Mouse (Mus musculus): Measurements from ENCODE around the gene Pcbp4. TPM values are rescaled to one million over a fixed set of nuclear protein-coding genes. Genes with fewer than 3 reads are reported as not detected.

Gene Pcbp4
- polyA plus RNA-seq, 1 experiment from 2014 or later, result 308 TPM

- Histone ChIP-seq H3K4me2 (replicated peaks) (no peak overlapping the region), H3K9me3 (replicated peaks) (no peaks in the 10 kb centered on the region), H3K27ac (no peak overlapping the region), H3K9ac (no peak overlapping the region), H3K27me3 (peaks cover 4% of the 10 kb centered on the region; the same call in 1 of the 2 replicates), H3K4me1 (peaks cover 28% of the 10 kb centered on the region), H3K4me3 (no peak overlapping the region), H3K36me3 (peaks cover 3% of the 10 kb centered on the region; the same call in 1 of the 2 replicates)
- ATAC-seq (ENCODE audit: low FRiP score), result no peak
- 74% methylated on average over 6 of the region's 6 CpGs for WGBS
Observed at GRCm38 (mm10) chr9:106469317-106469716, 16.2 kb downstream of the Pcbp4 start.

DNA sequence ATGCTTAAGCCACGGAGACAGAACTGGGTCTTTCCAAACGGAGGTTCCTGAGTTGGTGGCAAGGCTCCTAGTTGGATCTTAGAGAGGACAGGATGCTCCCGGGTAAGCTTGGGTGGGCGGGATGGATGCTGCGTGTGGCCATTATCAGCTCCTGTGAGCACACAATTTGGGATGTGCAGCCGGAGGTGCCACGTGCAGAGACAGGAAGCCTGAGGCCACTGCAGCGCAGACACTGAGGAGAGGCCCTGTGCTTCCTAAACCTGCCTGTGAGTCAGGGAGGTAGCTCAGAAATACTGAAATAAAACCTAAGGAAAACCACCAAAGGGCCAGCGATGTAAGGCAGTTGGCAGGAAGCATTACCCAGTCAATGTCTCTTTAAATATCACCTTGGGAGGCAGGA, 16.7 kb downstream of the Pcbp4 start:
- peaks cover 28% of the 10 kb centered on the region for H3K4me1 ChIP-seq
- ATAC-seq (ENCODE audit: low FRiP score), result no peak
- WGBS, result 67% methylated on average over 9 of the region's 9 CpGs

GRCm38 (mm10) chr9:106470991-106471750, 18.1 kb downstream of the Pcbp4 start:
- no peaks in the 10 kb centered on the region for H3K27me3 ChIP-seq
- H3K9ac ChIP-seq, result no peak overlapping the region
- H3K9me3 ChIP-seq (replicated peaks), result no peaks in the 10 kb centered on the region
- H3K27ac ChIP-seq, result no peak overlapping the region
- no peak overlapping the region for H3K4me3 ChIP-seq
- no peak for ATAC-seq (ENCODE audit: low FRiP score)
- H3K4me2 ChIP-seq (replicated peaks), result no peak overlapping the region
- 66% methylated on average over 14 of the region's 14 CpGs for WGBS
- no peaks in the 10 kb centered on the region for H3K36me3 ChIP-seq
- peaks cover 19% of the 10 kb centered on the region for H3K4me1 ChIP-seq

More for the DNA sequence above, 16.7 kb downstream of the Pcbp4 start:
- H3K27ac ChIP-seq, result no peak overlapping the region
- no peak overlapping the region for H3K4me2 ChIP-seq (replicated peaks)
- H3K9me3 ChIP-seq (replicated peaks), result no peaks in the 10 kb centered on the region
- no peak overlapping the region for H3K9ac ChIP-seq
- H3K36me3 ChIP-seq, result no peaks in the 10 kb centered on the region
- H3K27me3 ChIP-seq, result peaks cover 2% of the 10 kb centered on the region; the same call in 1 of the 2 replicates
- H3K4me3 ChIP-seq, result no peak overlapping the region

DNA sequence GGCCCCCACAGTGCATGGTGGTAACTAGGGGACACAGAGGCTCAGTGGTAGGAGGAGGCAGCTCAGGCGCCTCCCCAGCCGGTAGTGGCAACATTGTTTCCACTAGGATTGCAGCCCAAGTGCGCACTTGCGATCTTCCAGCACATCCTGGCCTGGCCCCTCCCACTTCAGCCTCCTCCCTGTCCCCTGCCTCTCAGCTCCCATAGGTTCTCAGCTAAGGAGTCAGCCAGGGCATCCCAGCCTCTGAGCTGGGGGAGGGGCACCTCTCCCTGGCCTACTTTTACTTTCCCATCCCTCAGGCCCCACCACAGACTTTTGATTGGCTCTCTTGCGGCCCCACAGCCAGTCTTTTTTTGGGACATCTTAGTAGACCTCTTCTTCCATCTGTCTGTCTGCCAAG, 18.8 kb downstream of the Pcbp4 start:
- no peak for ATAC-seq (ENCODE audit: low FRiP score)
- Histone ChIP-seq H3K4me1 (peaks cover 23% of the 10 kb centered on the region), H3K9ac (no peak overlapping the region)

GRCm38 (mm10) chr9:106472321-106472720, 19.2 kb downstream of the Pcbp4 start:
- no peak overlapping the region for H3K27ac ChIP-seq
- WGBS, result 74% methylated on average over 4 of the region's 4 CpGs
- H3K27me3 ChIP-seq, result no peaks in the 10 kb centered on the region
- ATAC-seq (ENCODE audit: low FRiP score), result no peak
- no peak overlapping the region for H3K4me3 ChIP-seq
- no peaks in the 10 kb centered on the region for H3K36me3 ChIP-seq
- H3K9ac ChIP-seq, result no peak overlapping the region
- H3K4me2 ChIP-seq (replicated peaks), result no peak overlapping the region
- peaks cover 23% of the 10 kb centered on the region for H3K4me1 ChIP-seq
- no peaks in the 10 kb centered on the region for H3K9me3 ChIP-seq (replicated peaks)

More for the DNA sequence above, 18.8 kb downstream of the Pcbp4 start:
- H3K4me3 ChIP-seq, result no peak overlapping the region
- no peak overlapping the region for H3K4me2 ChIP-seq (replicated peaks)
- no peaks in the 10 kb centered on the region for H3K9me3 ChIP-seq (replicated peaks)
- no peaks in the 10 kb centered on the region for H3K27me3 ChIP-seq
- no peak overlapping the region for H3K27ac ChIP-seq
- WGBS, result 15% methylated on average over 5 of the region's 5 CpGs
- H3K36me3 ChIP-seq, result no peaks in the 10 kb centered on the region

DNA sequence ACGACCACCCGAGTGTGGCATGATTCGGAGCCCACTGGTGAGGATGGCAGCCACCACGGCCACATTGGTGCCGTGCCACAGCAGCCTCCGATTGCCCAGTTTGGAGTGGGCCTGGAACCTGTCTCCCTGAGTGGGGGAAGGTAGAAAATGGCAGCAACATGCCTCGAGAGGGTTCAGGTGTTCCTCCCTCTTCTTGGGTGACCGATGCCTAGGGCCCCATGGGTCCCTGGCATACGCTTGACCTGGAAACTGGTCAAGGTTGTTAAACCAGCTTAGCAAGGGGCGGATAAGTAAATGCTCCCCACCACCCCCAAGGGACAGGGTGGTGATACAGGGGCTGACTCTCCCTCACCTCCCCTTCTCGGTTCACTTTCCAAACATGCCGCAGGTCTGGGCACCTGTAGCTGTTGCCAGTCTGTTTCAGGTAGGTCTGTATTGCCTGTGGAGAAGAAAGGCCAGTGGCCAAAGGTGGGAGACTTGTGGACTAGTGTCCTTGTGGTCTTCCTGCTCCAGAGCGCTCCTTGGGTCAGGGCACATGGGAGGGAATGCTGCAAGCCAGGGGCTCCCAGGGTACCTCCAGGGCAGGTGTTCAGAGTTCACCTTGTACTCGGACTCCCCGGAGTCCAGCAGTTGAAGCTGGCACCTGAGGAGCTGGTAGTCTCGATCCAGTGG, 20.1 kb downstream of the Pcbp4 start:
- no peak for ATAC-seq (ENCODE audit: low FRiP score)
- Histone ChIP-seq H3K9me3 (replicated peaks) (no peaks in the 10 kb centered on the region), H3K27ac (no peak overlapping the region), H3K9ac (no peak overlapping the region), H3K4me1 (peaks cover 30% of the 10 kb centered on the region), H3K4me3 (no peak overlapping the region), H3K4me2 (replicated peaks) (no peak overlapping the region), H3K27me3 (no peaks in the 10 kb centered on the region), H3K36me3 (no peaks in the 10 kb centered on the region)
- 93% methylated on average over 16 of the region's 16 CpGs for WGBS

DNA sequence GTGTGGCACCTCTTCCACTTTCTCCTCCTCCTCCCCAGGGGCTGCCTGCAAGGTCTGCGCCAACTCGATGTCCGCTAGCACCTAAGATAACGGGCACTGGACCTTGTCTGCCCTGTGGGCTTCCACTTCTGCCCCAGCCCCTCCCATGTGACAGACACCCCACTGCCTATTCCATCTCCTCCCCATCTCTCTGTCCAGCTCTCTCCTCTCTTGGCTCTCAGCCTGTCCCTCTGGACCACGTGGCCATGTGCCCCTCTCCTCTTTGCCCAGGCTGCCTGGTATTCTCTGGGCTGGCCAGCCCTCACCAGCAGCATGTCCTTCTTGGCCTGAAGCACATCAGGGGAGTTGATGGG, 20.6 kb downstream of the Pcbp4 start:
- WGBS, result 83% methylated on average over 5 of the region's 5 CpGs
- no peak overlapping the region for H3K27ac ChIP-seq
- H3K4me2 ChIP-seq (replicated peaks), result no peak overlapping the region
- ATAC-seq (ENCODE audit: low FRiP score), result no peak
- H3K36me3 ChIP-seq, result no peaks in the 10 kb centered on the region
- peaks cover 31% of the 10 kb centered on the region for H3K4me1 ChIP-seq
- no peaks in the 10 kb centered on the region for H3K9me3 ChIP-seq (replicated peaks)
- H3K27me3 ChIP-seq, result no peaks in the 10 kb centered on the region
- 0 out of 2 replicates have a peak overlapping the region, but pooled peaks have one; percentile 25 for H3K9ac ChIP-seq
- no peak overlapping the region for H3K4me3 ChIP-seq

- H3K4me1 ChIP-seq, result peaks cover 31% of the 10 kb centered on the region
- WGBS, result 4% methylated on average over 6 of the region's 6 CpGs
- H3K4me3 ChIP-seq, result no peak overlapping the region
- no peak overlapping the region for H3K27ac ChIP-seq
- peak overlapping the region; percentile 22; the same call in 1 of the 2 replicates for H3K4me2 ChIP-seq (replicated peaks)
- H3K27me3 ChIP-seq, result no peaks in the 10 kb centered on the region
- H3K9ac ChIP-seq, result no peak overlapping the region
- H3K9me3 ChIP-seq (replicated peaks), result no peaks in the 10 kb centered on the region
- H3K36me3 ChIP-seq, result peaks cover 2% of the 10 kb centered on the region; the same call in 1 of the 2 replicates
- ATAC-seq (ENCODE audit: low FRiP score), result no peak
Observed at GRCm38 (mm10) chr9:106474456-106474855, 21.4 kb downstream of the Pcbp4 start.

DNA sequence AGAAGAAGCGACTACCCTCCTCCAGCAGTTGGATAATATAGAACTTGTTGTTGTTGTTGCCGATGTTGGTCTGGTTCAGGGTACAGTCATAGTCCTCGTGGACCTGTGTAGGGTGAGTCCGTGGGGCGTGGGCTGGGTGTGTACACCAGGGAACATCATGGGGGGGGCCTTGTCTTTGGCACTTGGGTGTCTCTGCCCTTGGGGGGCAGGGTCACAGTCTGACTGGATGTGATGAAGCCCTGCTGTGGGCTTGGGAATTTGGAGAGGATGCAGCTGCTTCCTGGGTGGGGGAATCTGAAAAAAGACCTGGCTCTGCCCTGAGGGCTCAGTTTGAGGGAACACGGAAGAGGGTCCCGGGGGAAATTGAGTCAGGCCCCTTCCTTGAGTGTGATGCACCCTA, 22.0 kb downstream of the Pcbp4 start:
- Histone ChIP-seq H3K9ac (no peak overlapping the region), H3K4me2 (replicated peaks) (no peak overlapping the region), H3K27me3 (no peaks in the 10 kb centered on the region), H3K36me3 (peaks cover 3% of the 10 kb centered on the region; the same call in 1 of the 2 replicates), H3K4me3 (no peak overlapping the region), H3K9me3 (replicated peaks) (no peaks in the 10 kb centered on the region), H3K4me1 (peaks cover 31% of the 10 kb centered on the region), H3K27ac (no peak overlapping the region)
- ATAC-seq (ENCODE audit: low FRiP score), result no peak
- 63% methylated on average over 7 of the region's 7 CpGs for WGBS

DNA sequence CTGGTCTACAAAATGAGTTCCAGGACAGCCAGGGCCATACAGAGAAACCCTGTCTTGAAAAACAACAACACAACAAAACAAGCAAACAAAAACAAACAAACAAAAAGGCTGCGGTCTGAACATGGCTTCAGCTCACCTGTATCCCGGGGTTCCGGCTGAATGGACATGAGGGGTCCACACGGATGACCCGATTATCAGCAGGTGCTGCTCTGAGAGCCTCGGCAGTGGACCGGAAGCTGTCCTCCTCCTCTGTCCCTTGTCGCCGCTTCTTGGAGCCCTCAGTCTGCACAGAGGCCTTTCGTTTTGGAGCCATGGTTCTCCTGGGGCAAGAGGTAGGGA, 22.5 kb downstream of the Pcbp4 start, which contains the start of gene Rrp9:
Rrp9 (plus strand) TSS at position 301 of the 339 bp plus-strand sequence.
- 87% methylated on average over 10 of the region's 10 CpGs for WGBS

DNA sequence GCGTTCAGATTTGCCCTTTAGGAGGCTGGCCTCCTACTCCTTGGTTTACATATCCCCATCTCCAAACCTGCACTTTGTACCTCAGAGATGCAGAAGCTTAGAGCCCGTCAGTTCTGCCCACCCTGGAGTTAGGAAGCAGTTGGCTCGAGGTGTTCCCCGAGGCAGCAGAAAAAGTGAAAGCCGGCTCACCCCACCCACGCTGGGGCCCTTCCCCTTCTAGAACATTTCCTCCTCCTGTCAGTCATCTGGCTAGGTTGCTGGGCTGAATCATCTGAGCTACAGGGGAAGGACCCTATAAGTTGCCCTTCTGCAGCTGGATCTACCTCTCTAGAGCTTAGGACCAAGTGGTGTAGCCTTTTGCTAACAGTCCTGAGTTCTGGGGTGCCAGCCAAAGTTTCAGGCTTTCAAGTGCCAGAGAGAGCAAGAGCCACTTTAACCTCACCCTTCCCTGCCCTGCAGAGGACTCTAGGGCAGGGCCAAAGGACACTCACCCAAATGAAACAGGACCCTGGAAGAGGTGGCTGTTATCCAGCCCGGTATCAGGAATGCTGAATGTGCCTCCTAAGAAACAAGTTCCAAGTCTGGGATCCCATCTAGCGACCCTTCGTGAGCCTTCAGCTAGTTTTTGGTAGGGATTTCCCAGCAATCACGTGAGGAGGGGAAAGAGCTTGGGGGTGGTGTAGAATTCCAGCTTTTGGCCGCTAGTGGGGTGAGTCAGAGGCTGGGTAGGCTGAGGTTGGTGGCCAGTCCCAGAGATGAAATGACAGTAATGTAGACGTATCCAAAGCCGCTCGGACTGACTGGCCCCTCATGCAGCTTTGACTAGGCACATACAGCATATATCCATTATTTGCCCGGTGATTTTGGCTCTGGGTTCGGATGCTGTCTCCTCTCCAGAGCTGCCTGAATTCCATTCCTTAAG, 23.2 kb downstream of the Pcbp4 start:
- Histone ChIP-seq H3K4me3 (0 out of 2 replicates have a peak overlapping the region, but pooled peaks have one; percentile 72), H3K27ac (0 out of 2 replicates have a peak overlapping the region, but pooled peaks have one; percentile 30), H3K9ac (peak overlapping the region; percentile 14; the same call in 1 of the 2 replicates), H3K4me2 (replicated peaks) (peak overlapping the region; percentile 34; the same call in 1 of the 2 replicates), H3K4me1 (peaks cover 31% of the 10 kb centered on the region), H3K27me3 (no peaks in the 10 kb centered on the region), H3K9me3 (replicated peaks) (no peaks in the 10 kb centered on the region), H3K36me3 (peaks cover 14% of the 10 kb centered on the region)
- 32% methylated on average over 16 of the region's 16 CpGs for WGBS
- peak; percentile 65; the same call in 1 of the 2 replicates for ATAC-seq (ENCODE audit: low FRiP score)

More for the DNA sequence above, 22.5 kb downstream of the Pcbp4 start, which contains the start of gene Rrp9:
- Histone ChIP-seq H3K27me3 (no peaks in the 10 kb centered on the region), H3K9ac (peak within 1 kb of the TSS; percentile 14; the same call in 1 of the 2 replicates), H3K36me3 (peaks cover 8% of the 10 kb centered on the region; the same call in 1 of the 2 replicates), H3K4me1 (peaks cover 31% of the 10 kb centered on the region), H3K4me3 (0 out of 2 replicates have a peak within 1 kb of the TSS, but pooled peaks have one; percentile 72), H3K27ac (0 out of 2 replicates have a peak within 1 kb of the TSS, but pooled peaks have one; percentile 30), H3K9me3 (replicated peaks) (no peaks in the 10 kb centered on the region), H3K4me2 (replicated peaks) (peak within 1 kb of the TSS; percentile 34; the same call in 1 of the 2 replicates)
- ATAC-seq (ENCODE audit: low FRiP score), result no peak

Measured in hindbrain, embryonic 12.5 days (tissue).